Mouse (Mus musculus) heart, embryonic 14.5 days (tissue): ENCODE measurements around the gene Ablim2. TPM values are rescaled to one million over a fixed set of nuclear protein-coding genes. Genes with fewer than 3 reads are reported as not detected.

Experiments
- ATAC-seq: fragments of 200-750 bp; cut with Nextera tagmentation; 2 replicates; pipeline ENCODE4 v1.8.0; 2017; ENCODE audit warnings: low read depth, moderate TSS enrichment; ENCODE audit not compliant: insufficient number of reproducible peaks, insufficient read depth, low FRiP score
- H3K27ac ChIP-seq, 2 experiments: fragments of 200-500 bp in 1 of 2; fragments of 300-500 bp in 1 of 2; sonication (generic) in 1 of 2; replicated peaks in 1 of 2; 2 replicates each; pipeline ENCODE4 v1.5.1; 2012 to 2014; ENCODE audit warnings: low read depth in 2 of 2, low read length in 2 of 2, control low read depth in 1 of 2, mild to moderate bottlenecking in 1 of 2, mixed read lengths in 1 of 2; ENCODE audit not compliant: control insufficient read depth in 1 of 2, insufficient read depth in 1 of 2
- H3K27me3 ChIP-seq: fragments of 300-500 bp; sonication (generic); 2 replicates; pipeline ENCODE4 v1.6.1; 2014; ENCODE audit warnings: mild to moderate bottlenecking, low read length, control low read depth; ENCODE audit not compliant: control insufficient read depth, insufficient read depth
- H3K36me3 ChIP-seq: fragments of 300-500 bp; sonication (generic); 2 replicates; pipeline ENCODE4 v1.6.1; 2014; ENCODE audit warnings: mild to moderate bottlenecking, control low read depth, low read length, mixed read lengths; ENCODE audit not compliant: control insufficient read depth, insufficient read depth
- H3K4me1 ChIP-seq, 2 experiments: fragments of 200-500 bp in 1 of 2; fragments of 300-500 bp in 1 of 2; sonication (generic) in 1 of 2; 2 replicates each; pipeline ENCODE4 v1.6.1; 2012 to 2014; ENCODE audit warnings: low read length in 2 of 2, control low read depth in 1 of 2, mixed read lengths in 1 of 2; ENCODE audit not compliant: control insufficient read depth in 2 of 2, insufficient read depth in 2 of 2
- H3K4me2 ChIP-seq: fragments of 300-500 bp; sonication (generic); 2 replicates; pipeline ENCODE4 v1.6.1; 2014; ENCODE audit warnings: mild to moderate bottlenecking, low read length
- H3K4me3 ChIP-seq, 2 experiments: fragments of 200-500 bp in 1 of 2; fragments of 300-500 bp in 1 of 2; sonication (generic) in 1 of 2; 2 replicates each; pipeline ENCODE4 v1.5.1; 2012 to 2014; ENCODE audit warnings: low read length in 2 of 2, mild to moderate bottlenecking in 2 of 2, control low read depth in 1 of 2, low read depth in 1 of 2, moderate library complexity in 1 of 2; ENCODE audit not compliant: control insufficient read depth in 1 of 2, insufficient read depth in 1 of 2
- H3K9ac ChIP-seq: fragments of 300-500 bp; sonication (generic); 2 replicates; pipeline ENCODE4 v1.6.1; 2014; ENCODE audit warnings: mild to moderate bottlenecking, low read length
- H3K9me3 ChIP-seq: fragments of 300-500 bp; sonication (generic); 2 replicates; pipeline ENCODE4 v1.6.1; 2016; ENCODE audit warnings: low read length, control low read depth; ENCODE audit not compliant: control insufficient read depth
- WGBS: fragments of 180-500 bp; shearing (Covaris S2); extraction: QIAGEN DNeasy Blood & Tissue Kit; methylation state at CpG from one replicate; pipeline ENCODE4 v1.1.7; 2014; 5-methylcytosine and 5-hydroxymethylcytosine counted together
- polyA plus RNA-seq: library from polyadenylated mRNA; unstranded; fragments of >200 nt; fragmentation: Nextera tagmentation; extraction: Ambion mirVana; gene quantifications from 2 replicates; pipeline ENCODE4 v1.2.1, GENCODE M21; 2014

Ablim2 gene
- polyA plus RNA-seq, 1 experiment from 2014 or later = 4.0 TPM

DNA sequence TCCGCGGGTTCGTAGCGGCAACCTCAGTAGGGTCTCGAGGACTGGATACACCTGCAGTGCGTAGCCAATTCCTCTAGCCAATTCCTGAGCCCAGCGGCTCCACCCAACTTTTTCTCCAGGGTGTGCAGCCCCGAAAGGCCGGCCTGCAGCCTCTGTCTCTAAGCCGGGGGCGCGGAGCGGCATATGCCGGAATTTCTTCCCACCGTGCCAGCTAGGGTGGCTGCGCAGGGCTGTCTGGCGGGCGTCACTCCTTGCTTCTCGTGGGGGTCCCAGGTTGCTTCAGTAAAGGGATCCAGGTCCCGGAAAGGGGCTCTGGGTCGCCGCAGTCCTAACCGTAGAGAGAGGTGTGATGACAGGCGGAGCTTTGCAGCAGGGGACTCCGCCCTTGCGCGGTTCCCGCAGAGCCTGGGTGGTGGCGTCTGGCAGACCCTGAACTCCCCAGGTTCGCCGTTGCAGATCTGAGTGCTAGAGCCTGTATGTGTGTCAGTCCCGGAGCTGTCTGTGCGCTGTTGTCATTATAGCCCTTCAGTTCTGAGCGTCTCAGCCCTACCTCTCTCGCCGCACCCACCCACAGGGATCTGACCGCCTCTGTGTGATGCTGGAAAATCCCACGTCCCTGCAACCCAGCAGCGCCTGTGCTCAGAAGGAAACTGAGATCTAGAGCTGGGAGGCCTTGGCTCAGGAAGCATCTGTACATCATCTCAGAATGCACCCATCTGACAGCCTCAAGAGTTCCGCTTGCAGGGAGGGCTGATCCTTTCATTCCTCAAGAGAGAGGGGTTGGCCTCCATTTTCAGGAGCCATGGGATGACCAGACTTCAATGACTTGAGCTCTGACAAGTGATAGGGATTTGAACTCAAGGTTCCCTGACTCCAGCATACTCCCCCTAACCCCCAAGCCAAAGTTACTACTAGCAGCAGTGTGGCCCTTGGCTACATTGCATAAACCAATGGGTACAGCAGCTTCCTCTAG lies 687 bp downstream of the Ablim2 start:
- peak overlapping the region; percentile 100 for H3K4me2 ChIP-seq
- no peak overlapping the region for H3K27ac ChIP-seq
- peaks cover 42% of the 10 kb centered on the region for H3K27me3 ChIP-seq
- peak; percentile 10 for ATAC-seq
- peak overlapping the region; percentile 61 to 73 for H3K4me3 ChIP-seq
- no peaks in the 10 kb centered on the region for H3K36me3 ChIP-seq
- peak overlapping the region; percentile 75 for H3K9ac ChIP-seq
- 2% methylated on average over 40 of the region's 40 CpGs for WGBS
- peaks cover 13 to 15% of the 10 kb centered on the region in 2 experiments; a peak in 3 of 4 replicates for H3K4me1 ChIP-seq
- no peaks in the 10 kb centered on the region for H3K9me3 ChIP-seq

GRCm38 (mm10) chr5:35761323-35761722 lies 3.6 kb downstream of the Ablim2 start:
- Histone ChIP-seq H3K4me1 (peaks cover 15 to 17% of the 10 kb centered on the region in 2 experiments; a peak in 3 of 4 replicates), H3K27me3 (peaks cover 40% of the 10 kb centered on the region), H3K4me3 (no peak overlapping the region), H3K9ac (no peak overlapping the region), H3K4me2 (no peak overlapping the region), H3K9me3 (no peaks in the 10 kb centered on the region), H3K27ac (no peak overlapping the region), H3K36me3 (no peaks in the 10 kb centered on the region)
- no peak for ATAC-seq
- WGBS = 69% methylated on average over 5 of the region's 5 CpGs

DNA sequence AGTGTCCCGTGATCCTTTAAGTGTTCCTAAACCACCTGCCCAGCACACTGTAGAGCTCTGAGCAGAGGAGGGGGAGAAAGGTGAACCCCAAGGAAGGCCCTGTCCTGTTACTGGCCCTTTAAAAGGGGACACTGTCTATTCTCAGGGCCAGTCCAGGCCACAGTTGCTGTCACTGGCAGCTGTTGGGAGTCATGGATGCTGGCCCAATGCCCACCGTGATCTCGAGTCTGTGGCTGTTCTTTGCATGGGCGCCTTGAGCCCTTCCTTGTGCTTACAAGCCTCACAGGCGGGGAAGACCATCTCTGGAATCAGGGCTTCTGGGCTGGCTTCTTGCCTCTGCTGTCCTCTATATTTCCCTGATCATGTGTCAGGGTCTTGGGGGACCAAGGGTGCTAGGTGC lies 4.7 kb downstream of the Ablim2 start:
- Histone ChIP-seq H3K36me3 (no peaks in the 10 kb centered on the region), H3K9ac (peak overlapping the region; percentile 10; the same call in 1 of the 2 replicates), H3K4me1 (peaks cover 19 to 21% of the 10 kb centered on the region in 2 experiments), H3K27me3 (peaks cover 32% of the 10 kb centered on the region), H3K9me3 (no peaks in the 10 kb centered on the region), H3K4me2 (no peak overlapping the region), H3K4me3 (no peak overlapping the region), H3K27ac (peak overlapping the region in 1 of 2 experiments; percentile 44; a peak in 1 of 4 replicates)
- no peak for ATAC-seq
- WGBS = 44% methylated on average over 5 of the region's 5 CpGs

DNA sequence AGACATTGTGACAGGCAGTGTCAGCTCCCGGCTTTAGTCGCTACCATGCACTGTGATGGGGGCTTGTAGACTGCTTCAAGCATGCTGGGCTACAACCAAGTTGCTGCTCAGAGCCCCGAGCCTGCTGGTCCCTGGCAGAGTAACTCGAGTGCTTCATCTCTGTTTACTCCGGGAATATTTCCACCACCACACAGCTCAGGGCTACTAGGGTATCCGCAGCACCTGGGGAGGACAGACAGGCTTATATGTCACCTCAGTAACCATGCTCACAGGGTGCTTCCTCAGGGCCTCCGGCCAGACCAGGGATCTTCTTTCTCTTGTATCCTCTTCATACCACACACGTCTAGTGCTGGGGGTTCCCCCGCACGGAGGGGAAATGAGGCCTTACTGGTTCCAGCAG lies 5.2 kb downstream of the Ablim2 start:
- ATAC-seq = no peak
- no peak overlapping the region for H3K4me3 ChIP-seq
- peak overlapping the region; percentile 10; the same call in 1 of the 2 replicates for H3K9ac ChIP-seq
- peaks cover 30% of the 10 kb centered on the region for H3K27me3 ChIP-seq
- H3K9me3 ChIP-seq = no peaks in the 10 kb centered on the region
- no peaks in the 10 kb centered on the region for H3K36me3 ChIP-seq
- peak overlapping the region in 1 of 2 experiments; percentile 44; a peak in 1 of 4 replicates for H3K27ac ChIP-seq
- 72% methylated on average over 10 of the region's 10 CpGs for WGBS
- no peak overlapping the region for H3K4me2 ChIP-seq
- H3K4me1 ChIP-seq = peaks cover 23 to 26% of the 10 kb centered on the region in 2 experiments

DNA sequence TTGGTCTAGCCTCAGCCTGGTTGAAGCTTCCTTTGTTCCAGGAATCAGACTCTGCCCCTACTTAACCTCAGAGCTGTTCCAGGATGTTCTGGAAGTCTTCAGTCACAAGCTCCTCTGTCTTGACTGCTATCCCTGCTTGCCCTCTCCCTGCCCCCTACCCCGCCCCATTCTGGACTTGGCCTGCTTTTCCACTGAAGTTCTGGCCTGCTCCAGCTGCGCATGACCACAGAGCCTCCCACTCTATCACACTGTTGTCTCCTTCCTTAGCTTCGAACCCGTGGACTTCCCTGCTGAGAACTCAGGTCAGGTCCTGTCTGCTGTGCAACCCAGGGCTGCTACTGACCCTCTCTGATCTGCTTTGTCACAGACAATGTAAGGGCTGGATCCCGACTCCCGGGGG lies 8.2 kb downstream of the Ablim2 start:
- Histone ChIP-seq H3K4me1 (peaks cover 37% of the 10 kb centered on the region in 2 experiments), H3K4me2 (no peak overlapping the region), H3K9ac (no peak overlapping the region), H3K27ac (no peak overlapping the region), H3K4me3 (no peak overlapping the region), H3K9me3 (no peaks in the 10 kb centered on the region), H3K36me3 (no peaks in the 10 kb centered on the region), H3K27me3 (0 out of 2 replicates have a peak, but pooled peaks cover 7% of the 10 kb centered on the region)
- WGBS = 65% methylated on average over 6 of the region's 6 CpGs
- ATAC-seq = peak; percentile 18; the same call in 1 of the 2 replicates

DNA sequence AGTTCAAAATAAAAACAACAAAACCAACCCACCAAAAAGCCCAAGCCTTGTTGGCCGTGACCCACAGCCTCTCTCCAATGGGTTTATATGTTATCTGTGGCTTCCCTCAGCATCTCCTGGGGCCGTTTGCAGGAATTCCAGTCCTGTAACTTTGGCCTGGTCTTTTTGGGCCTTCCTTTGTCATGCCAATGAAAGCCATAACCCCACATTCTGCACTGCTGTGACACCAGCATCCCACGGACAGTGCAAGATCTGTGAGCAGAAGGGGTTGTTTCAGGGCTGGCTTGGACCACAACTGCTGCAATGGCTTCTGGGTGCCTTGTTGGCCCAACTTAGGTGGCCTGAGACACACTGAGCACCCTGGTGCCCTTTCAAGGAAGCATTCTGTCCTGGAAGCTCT lies 10.8 kb downstream of the Ablim2 start:
- peaks cover 48 to 58% of the 10 kb centered on the region in 2 experiments for H3K4me1 ChIP-seq
- H3K9ac ChIP-seq = no peak overlapping the region
- peak overlapping the region; percentile 52 to 65; a peak in 2 of 4 replicates for H3K27ac ChIP-seq
- H3K9me3 ChIP-seq = no peaks in the 10 kb centered on the region
- no peak overlapping the region for H3K4me2 ChIP-seq
- H3K36me3 ChIP-seq = no peaks in the 10 kb centered on the region
- WGBS = 64% methylated on average over 3 of the region's 3 CpGs
- 0 out of 2 replicates have a peak, but pooled peaks cover 3% of the 10 kb centered on the region for H3K27me3 ChIP-seq
- ATAC-seq = no peak
- no peak overlapping the region for H3K4me3 ChIP-seq

- H3K4me2 ChIP-seq = no peak overlapping the region
- no peaks in the 10 kb centered on the region for H3K36me3 ChIP-seq
- H3K27me3 ChIP-seq = 0 out of 2 replicates have a peak, but pooled peaks cover 2% of the 10 kb centered on the region
- no peak overlapping the region for H3K4me3 ChIP-seq
- ATAC-seq = no peak
- H3K4me1 ChIP-seq = peaks cover 52 to 62% of the 10 kb centered on the region in 2 experiments
- no peak overlapping the region for H3K9ac ChIP-seq
- H3K9me3 ChIP-seq = no peaks in the 10 kb centered on the region
- 79% methylated on average over 7 of the region's 7 CpGs for WGBS
- 0 out of 4 replicates have a peak overlapping the region, but pooled peaks of 1 of the 2 experiments have one; percentile 65 for H3K27ac ChIP-seq
Measured at GRCm38 (mm10) chr5:35768997-35769396, 11.3 kb downstream of the Ablim2 start.
